Mouse (Mus musculus) midbrain, embryonic 16.5 days (tissue): ENCODE results near the gene Reep3. TPM values are rescaled to one million over a fixed set of nuclear protein-coding genes. Genes with fewer than 3 reads are reported as not detected.

Source experiments
- ATAC-seq: fragments of 200-750 bp; cut with Nextera tagmentation; 2 replicates; pipeline ENCODE4 v1.8.0; 2017; ENCODE audit warnings: moderate TSS enrichment
- H3K27ac ChIP-seq: fragments of 300-500 bp; sonication (generic); 2 replicates; pipeline ENCODE4 v1.5.1; 2014; ENCODE audit warnings: mild to moderate bottlenecking, low read length, mixed read lengths
- H3K27me3 ChIP-seq: fragments of 300-500 bp; sonication (generic); 2 replicates; pipeline ENCODE4 v1.6.1; 2014; ENCODE audit warnings: low read depth, low read length, mixed read lengths; ENCODE audit not compliant: control insufficient read depth, insufficient read depth
- H3K36me3 ChIP-seq: fragments of 300-500 bp; sonication (generic); 2 replicates; pipeline ENCODE4 v1.6.1; 2014; ENCODE audit warnings: mild to moderate bottlenecking, low read length, moderate library complexity, mixed read lengths; ENCODE audit not compliant: control insufficient read depth, insufficient read depth
- H3K4me1 ChIP-seq: fragments of 300-500 bp; sonication (generic); 2 replicates; pipeline ENCODE4 v1.6.1; 2014; ENCODE audit warnings: mild to moderate bottlenecking, low read length, mixed read lengths; ENCODE audit not compliant: control insufficient read depth, insufficient read depth
- H3K4me2 ChIP-seq: fragments of 300-500 bp; sonication (generic); 2 replicates; pipeline ENCODE4 v1.6.1; 2014; ENCODE audit warnings: mild to moderate bottlenecking, low read length, mixed read lengths
- H3K4me3 ChIP-seq: fragments of 300-500 bp; sonication (generic); 2 replicates; pipeline ENCODE4 v1.5.1; 2014; ENCODE audit warnings: low read depth, mild to moderate bottlenecking, low read length, moderate library complexity, mixed read lengths
- H3K9ac ChIP-seq: fragments of 300-500 bp; sonication (generic); 2 replicates; pipeline ENCODE4 v1.6.1; 2014; ENCODE audit warnings: low read depth, low read length, mixed read lengths
- H3K9me3 ChIP-seq: fragments of 300-500 bp; sonication (generic); replicated peaks from 2 replicates; pipeline ENCODE4 v1.6.1; 2014; ENCODE audit warnings: mild to moderate bottlenecking, low read length, mixed read lengths; ENCODE audit not compliant: control insufficient read depth, poor library complexity, severe bottlenecking
- WGBS: fragments of 180-500 bp; shearing (Covaris S2); extraction: QIAGEN DNeasy Blood & Tissue Kit; methylation state at CpG from one replicate; pipeline ENCODE4 v1.1.7; 2014; 5-methylcytosine and 5-hydroxymethylcytosine counted together
- polyA plus RNA-seq: library from polyadenylated mRNA; unstranded; fragments of >200 nt; fragmentation: Nextera tagmentation; extraction: Ambion mirVana; gene quantifications from 2 replicates; pipeline ENCODE4 v1.2.1, GENCODE M21; 2015

Reep3 gene
- polyA plus RNA-seq, 1 experiment from 2014 or later = 28.2 TPM

DNA sequence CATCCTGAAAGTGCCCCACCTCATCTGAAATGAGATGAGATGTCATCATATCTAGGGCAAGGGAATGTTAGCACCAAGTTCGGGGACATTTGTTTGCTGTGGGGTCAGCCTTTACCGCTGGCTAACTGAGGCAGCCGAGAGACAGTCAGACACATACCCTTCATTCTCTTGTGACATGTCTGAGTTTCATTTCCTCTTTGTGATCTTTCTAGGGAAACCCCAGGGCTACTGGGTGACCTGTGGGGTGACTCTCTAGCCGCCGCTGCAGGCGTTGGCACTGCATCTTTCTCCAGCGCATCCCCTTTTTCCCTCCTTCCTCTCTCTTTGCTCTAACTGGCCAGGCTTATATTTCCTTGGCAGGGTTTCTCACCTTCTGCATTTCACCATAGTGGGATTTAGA is 98.0 kb downstream of the Reep3 start:
- Histone ChIP-seq H3K36me3 (no peaks in the 10 kb centered on the region), H3K9ac (no peak overlapping the region), H3K4me2 (no peak overlapping the region), H3K27ac (no peak overlapping the region), H3K27me3 (no peaks in the 10 kb centered on the region), H3K4me3 (no peak overlapping the region), H3K9me3 (no peaks in the 10 kb centered on the region), H3K4me1 (peaks cover 14% of the 10 kb centered on the region)
- WGBS = 92% methylated on average over 7 of the region's 7 CpGs
- no peak for ATAC-seq

DNA sequence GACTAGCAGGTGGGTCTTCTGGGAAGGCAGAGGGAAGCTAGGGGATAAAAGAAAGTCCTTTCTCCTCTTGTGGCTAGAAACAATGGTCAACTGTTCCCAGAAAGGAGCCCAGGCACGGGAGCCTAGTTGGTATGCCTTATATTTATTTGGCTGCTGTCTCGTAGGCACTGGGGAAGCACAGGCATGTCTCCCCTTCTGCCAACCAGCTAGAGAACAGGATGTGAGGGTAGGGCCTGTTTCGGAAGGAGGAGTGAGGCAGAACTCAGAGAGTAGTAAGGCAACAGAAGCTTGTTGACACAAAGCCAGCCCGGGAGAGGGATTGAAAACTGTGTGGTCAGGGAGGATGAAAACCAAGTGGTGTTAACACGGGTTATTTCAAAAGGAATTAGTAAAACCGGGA is 101.6 kb downstream of the Reep3 start:
- no peak overlapping the region for H3K27ac ChIP-seq
- WGBS = 68% methylated on average over 6 of the region's 6 CpGs

DNA sequence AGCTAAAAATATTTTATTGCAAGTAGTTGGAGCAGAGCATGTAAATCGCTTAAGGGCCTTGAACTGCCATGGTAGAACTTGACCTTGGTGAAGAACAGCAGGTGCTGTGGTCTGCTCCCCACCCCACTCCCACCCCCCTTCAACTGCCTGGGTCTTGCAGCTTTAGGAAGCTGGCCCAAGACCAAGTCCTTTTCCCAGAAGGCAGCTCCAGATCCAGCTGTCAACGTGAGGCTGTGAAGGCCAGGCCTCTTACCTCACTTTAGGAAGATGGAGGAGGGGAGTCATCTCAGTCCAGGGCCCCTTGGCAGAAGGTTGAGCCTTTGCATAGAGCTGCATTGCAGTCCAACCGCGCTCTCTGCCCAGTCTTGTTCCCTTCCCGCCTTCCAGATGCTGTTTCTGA is 102.3 kb downstream of the Reep3 start:
- no peaks in the 10 kb centered on the region for H3K4me1 ChIP-seq
- no peaks in the 10 kb centered on the region for H3K36me3 ChIP-seq
- H3K27ac ChIP-seq = 0 out of 2 replicates have a peak overlapping the region, but pooled peaks have one; percentile 19
- H3K27me3 ChIP-seq = no peaks in the 10 kb centered on the region
- H3K9ac ChIP-seq = no peak overlapping the region
- no peaks in the 10 kb centered on the region for H3K9me3 ChIP-seq
- no peak for ATAC-seq
- H3K4me2 ChIP-seq = no peak overlapping the region
- no peak overlapping the region for H3K4me3 ChIP-seq
- WGBS = 77% methylated on average over 5 of the region's 5 CpGs

More for the DNA sequence above, 101.6 kb downstream of the Reep3 start:
- Histone ChIP-seq H3K4me2 (no peak overlapping the region), H3K27me3 (no peaks in the 10 kb centered on the region), H3K36me3 (no peaks in the 10 kb centered on the region), H3K4me3 (no peak overlapping the region), H3K9me3 (no peaks in the 10 kb centered on the region), H3K4me1 (no peaks in the 10 kb centered on the region), H3K9ac (no peak overlapping the region)
- no peak for ATAC-seq

- H3K9ac ChIP-seq = no peak overlapping the region
- no peak overlapping the region for H3K4me3 ChIP-seq
- no peaks in the 10 kb centered on the region for H3K4me1 ChIP-seq
- H3K27me3 ChIP-seq = no peaks in the 10 kb centered on the region
- no peak overlapping the region for H3K27ac ChIP-seq
- 74% methylated on average over 5 of the region's 5 CpGs for WGBS
- no peaks in the 10 kb centered on the region for H3K9me3 ChIP-seq
- no peak for ATAC-seq
- H3K4me2 ChIP-seq = no peak overlapping the region
- no peaks in the 10 kb centered on the region for H3K36me3 ChIP-seq
Measured at GRCm38 (mm10) chr10:66992591-66992990, 104.2 kb downstream of the Reep3 start.

DNA sequence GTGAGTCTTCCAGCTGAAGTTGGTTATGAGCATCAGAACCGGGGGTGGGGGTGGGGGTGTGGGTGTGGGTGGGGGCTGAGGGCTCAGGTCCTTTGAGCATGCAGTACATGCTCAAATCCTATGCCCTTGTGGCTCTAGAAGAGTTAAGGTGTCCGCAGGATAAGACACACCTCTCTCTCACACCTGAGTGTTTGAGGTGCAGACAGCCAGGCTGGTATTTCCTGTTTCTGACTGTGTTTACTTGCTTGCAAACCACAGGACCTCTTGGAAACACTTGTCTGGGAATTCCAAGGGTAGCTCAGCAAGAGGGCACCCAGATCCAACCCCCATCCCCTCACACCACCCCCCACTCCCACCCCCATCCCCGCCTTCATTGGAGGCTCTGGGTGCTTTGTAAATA is 106.2 kb downstream of the Reep3 start:
- Histone ChIP-seq H3K4me1 (no peaks in the 10 kb centered on the region), H3K4me3 (no peak overlapping the region), H3K27me3 (no peaks in the 10 kb centered on the region), H3K9ac (no peak overlapping the region), H3K4me2 (no peak overlapping the region), H3K36me3 (no peaks in the 10 kb centered on the region), H3K9me3 (no peaks in the 10 kb centered on the region), H3K27ac (no peak overlapping the region)
- 81% methylated on average over 3 of the region's 3 CpGs for WGBS
- ATAC-seq = no peak

DNA sequence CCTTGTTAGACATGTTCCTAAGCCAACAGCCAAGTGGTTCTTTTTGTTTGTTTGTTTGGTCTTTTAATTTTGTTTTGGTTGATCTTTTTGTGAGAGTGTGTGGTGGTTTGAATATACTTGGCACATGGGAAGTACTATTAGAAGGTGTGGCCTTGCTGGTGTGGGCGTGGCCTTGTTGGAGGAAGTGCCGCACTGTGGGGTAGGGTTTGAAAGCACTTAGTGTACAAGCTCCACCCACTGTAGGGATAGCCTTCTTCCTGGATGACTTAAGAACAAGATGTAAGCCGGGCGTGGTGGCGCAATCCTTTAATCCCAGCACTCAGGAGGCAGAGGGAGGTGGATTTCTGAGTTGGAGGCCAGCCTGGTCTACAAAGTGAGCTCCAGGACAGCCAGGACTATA is 113.7 kb downstream of the Reep3 start:
- Histone ChIP-seq H3K4me1 (no peaks in the 10 kb centered on the region), H3K27ac (no peak overlapping the region), H3K4me2 (no peak overlapping the region), H3K4me3 (no peak overlapping the region), H3K36me3 (no peaks in the 10 kb centered on the region), H3K9ac (no peak overlapping the region), H3K9me3 (no peaks in the 10 kb centered on the region), H3K27me3 (no peaks in the 10 kb centered on the region)
- ATAC-seq = no peak
- WGBS = 89% methylated on average over 5 of the region's 5 CpGs

- H3K36me3 ChIP-seq = no peaks in the 10 kb centered on the region
- no peaks in the 10 kb centered on the region for H3K4me1 ChIP-seq
- ATAC-seq = no peak
- no peaks in the 10 kb centered on the region for H3K27me3 ChIP-seq
- no peak overlapping the region for H3K4me2 ChIP-seq
- H3K9me3 ChIP-seq = no peaks in the 10 kb centered on the region
- WGBS = 80% methylated on average over 2 of the region's 2 CpGs
- no peak overlapping the region for H3K9ac ChIP-seq
- no peak overlapping the region for H3K4me3 ChIP-seq
- H3K27ac ChIP-seq = no peak overlapping the region
Measured at GRCm38 (mm10) chr10:66978215-66978614, 118.5 kb downstream of the Reep3 start.

- H3K9ac ChIP-seq = no peak overlapping the region
- H3K27me3 ChIP-seq = no peaks in the 10 kb centered on the region
- no peak overlapping the region for H3K4me3 ChIP-seq
- WGBS = 97% methylated on average over 3 of the region's 3 CpGs
- H3K36me3 ChIP-seq = no peaks in the 10 kb centered on the region
- ATAC-seq = no peak
- H3K27ac ChIP-seq = no peak overlapping the region
- H3K4me2 ChIP-seq = no peak overlapping the region
- no peaks in the 10 kb centered on the region for H3K4me1 ChIP-seq
- H3K9me3 ChIP-seq = no peaks in the 10 kb centered on the region
Measured at GRCm38 (mm10) chr10:66977093-66977492, 119.7 kb downstream of the Reep3 start.

DNA sequence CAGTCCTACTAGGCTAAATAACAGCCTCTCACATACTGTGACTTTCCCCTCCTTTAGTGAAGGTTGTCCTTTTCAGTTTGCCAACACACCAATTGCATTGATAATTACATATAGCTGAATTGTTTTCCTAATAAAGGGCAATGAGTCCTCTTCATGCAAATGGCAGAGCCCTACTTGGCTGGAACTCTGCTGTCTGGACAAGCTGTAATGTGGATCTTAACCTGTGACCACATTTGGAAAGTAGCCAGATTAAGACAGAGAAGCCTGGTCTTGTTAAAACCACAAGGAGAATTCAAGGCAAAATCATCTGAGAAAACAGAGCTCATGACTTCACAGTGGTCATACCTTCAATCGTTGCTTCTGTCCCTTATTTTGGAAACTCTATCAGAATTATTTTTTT is 121.3 kb downstream of the Reep3 start:
- Histone ChIP-seq H3K27me3 (no peaks in the 10 kb centered on the region), H3K9me3 (no peaks in the 10 kb centered on the region), H3K9ac (no peak overlapping the region), H3K27ac (no peak overlapping the region), H3K4me2 (no peak overlapping the region), H3K4me3 (no peak overlapping the region), H3K4me1 (no peaks in the 10 kb centered on the region), H3K36me3 (no peaks in the 10 kb centered on the region)
- whole genome bisulfite sequencing = 94% methylated on average over 1 of the region's 1 CpGs
- no peak for ATAC-seq

GRCm38 (mm10) chr10:66974417-66974816 is 122.3 kb downstream of the Reep3 start:
- no peak overlapping the region for H3K9ac ChIP-seq
- no peak overlapping the region for H3K27ac ChIP-seq
- no peak overlapping the region for H3K4me2 ChIP-seq
- ATAC-seq = 0 out of 2 replicates have a peak, but pooled peaks have one; percentile 17
- 48% methylated on average over 4 of the region's 4 CpGs for WGBS
- no peak overlapping the region for H3K4me3 ChIP-seq
- H3K9me3 ChIP-seq = no peaks in the 10 kb centered on the region
- no peaks in the 10 kb centered on the region for H3K36me3 ChIP-seq
- no peaks in the 10 kb centered on the region for H3K4me1 ChIP-seq
- H3K27me3 ChIP-seq = no peaks in the 10 kb centered on the region
